Mouse (Mus musculus): ENCODE measurements around the gene 0610010K14Rik.

DNA sequence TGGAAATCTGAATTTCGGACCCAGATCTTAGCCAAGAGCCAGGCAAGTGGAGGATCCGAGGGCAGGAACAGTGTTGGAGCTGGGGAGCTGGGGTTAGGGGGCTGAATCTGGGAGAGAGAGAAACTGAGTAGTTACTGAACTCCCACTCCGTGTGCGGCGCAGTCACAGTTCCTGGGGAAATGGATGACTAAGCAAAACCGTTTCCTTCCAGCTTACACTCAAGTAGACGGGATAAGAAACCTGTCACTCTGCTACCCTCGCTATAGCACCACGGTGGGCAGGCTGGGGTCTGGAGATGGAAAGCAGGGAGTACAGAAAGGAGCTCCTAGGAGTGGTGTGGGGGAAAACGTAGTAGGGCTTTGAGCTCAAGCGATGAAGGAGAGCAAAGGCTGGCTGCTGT lies 12.4 kb upstream of the 0610010K14Rik start:
- TF ChIP-seq CTCF (IDR thresholded peaks at IDR 0.05; ENCODE audit: low read depth, low read length) (no peak), POLR2A (IDR thresholded peaks at IDR 0.05; ENCODE audit: extremely low read depth, insufficient read depth, low read length) (no peak)

Measured in liver, adult 2 months (tissue).